Mouse (Mus musculus) forebrain, embryonic 12.5 days (tissue): ENCODE measurements around the gene Gemin7. TPM values are rescaled to one million over a fixed set of nuclear protein-coding genes. Genes with fewer than 3 reads are reported as not detected.
"Not testable (repeated sequence)": the region's sequence is repeated elsewhere in the genome, so short reads cannot be mapped to it uniquely, and the experiment has no call there.

Source experiments
- ATAC-seq: fragments of 200-750 bp; cut with Nextera tagmentation; 2 replicates; pipeline ENCODE4 v1.8.0; 2017; ENCODE audit warnings: moderate TSS enrichment; ENCODE audit not compliant: low FRiP score
- H3K27ac ChIP-seq: fragments of 300-500 bp; sonication (generic); 2 replicates; pipeline ENCODE4 v1.5.1; 2016; ENCODE audit warnings: mild to moderate bottlenecking
- H3K27me3 ChIP-seq: fragments of 300-500 bp; sonication (generic); 2 replicates; pipeline ENCODE4 v1.6.1; 2016; ENCODE audit warnings: mild to moderate bottlenecking
- H3K36me3 ChIP-seq: fragments of 300-500 bp; sonication (generic); replicated peaks from 2 replicates; pipeline ENCODE4 v1.6.1; 2016; ENCODE audit warnings: mild to moderate bottlenecking
- H3K4me1 ChIP-seq: fragments of 300-500 bp; sonication (generic); 2 replicates; pipeline ENCODE4 v1.6.1; 2016
- H3K4me2 ChIP-seq: fragments of 300-500 bp; sonication (generic); 2 replicates; pipeline ENCODE4 v1.6.1; 2016; ENCODE audit warnings: mild to moderate bottlenecking, moderate library complexity
- H3K4me3 ChIP-seq: fragments of 300-500 bp; sonication (generic); replicated peaks from 2 replicates; pipeline ENCODE4 v1.5.1; 2016; ENCODE audit warnings: mild to moderate bottlenecking
- H3K9ac ChIP-seq: fragments of 300-500 bp; sonication (generic); 2 replicates; pipeline ENCODE4 v1.6.1; 2016; ENCODE audit warnings: mild to moderate bottlenecking
- H3K9me3 ChIP-seq: fragments of 300-500 bp; sonication (generic); 2 replicates; pipeline ENCODE4 v1.6.1; 2016
- WGBS: fragments of 180-500 bp; shearing (Covaris S2); methylation state at CpG from one replicate; pipeline ENCODE4 v1.1.7; 2016; 5-methylcytosine and 5-hydroxymethylcytosine counted together
- polyA plus RNA-seq: library from polyadenylated mRNA; unstranded; fragments of >200 nt; fragmentation: Nextera tagmentation; extraction: Ambion mirVana; gene quantifications from 2 replicates; pipeline ENCODE4 v1.2.1, GENCODE M21; 2016

The Gemin7 gene
- 120 and 125 TPM in 2 replicates for polyA plus RNA-seq

- Histone ChIP-seq H3K4me3 (peak within 1 kb of the TSS; percentile 33), H3K36me3 (peaks cover 24% of the 10 kb centered on the region), H3K4me1 (peaks cover 23% of the 10 kb centered on the region), H3K27ac (no peak within 1 kb of the TSS), H3K9me3 (no peaks in the 10 kb centered on the region), H3K27me3 (peaks cover 57% of the 10 kb centered on the region), H3K9ac (no peak within 1 kb of the TSS; the same call in 1 of the 2 replicates), H3K4me2 (peak within 1 kb of the TSS; percentile 54)
- 2% methylated on average over 56 of the region's 56 CpGs for WGBS
- ATAC-seq: no peak
These were observed at the start of gene Gemin7, which contains the start of gene Zfp296 for GRCm38 (mm10) chr7:19577141-19577852. Gene Gemin7 (minus strand): TSS chr7:19577595. Gene Zfp296 (plus strand): TSS chr7:19577287.

DNA sequence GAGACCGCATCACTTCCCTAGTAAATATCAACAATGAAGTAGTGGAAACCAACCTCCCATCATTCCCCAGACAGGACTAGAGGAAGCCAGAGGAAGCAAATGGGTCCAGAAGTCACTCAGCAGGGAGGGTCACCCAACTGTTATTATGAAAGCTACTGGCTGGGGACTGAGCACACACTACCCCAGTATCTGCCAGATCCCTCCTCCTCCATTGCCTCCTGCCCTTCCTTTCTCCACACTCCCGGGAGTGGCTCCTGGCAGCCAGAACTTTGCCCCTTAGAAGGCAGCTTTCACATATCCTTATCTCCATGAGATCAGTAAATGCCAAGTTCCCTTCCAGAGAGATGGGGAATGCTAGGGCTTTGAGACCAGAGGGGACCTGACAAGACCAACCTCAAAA is 46.0 kb upstream of the Gemin7 start:
- Histone ChIP-seq H3K27me3 (peaks cover 14% of the 10 kb centered on the region), H3K9me3 (no peaks in the 10 kb centered on the region), H3K9ac (no peak overlapping the region), H3K4me2 (no peak overlapping the region), H3K36me3 (no peaks in the 10 kb centered on the region), H3K4me1 (peaks cover 10% of the 10 kb centered on the region), H3K27ac (no peak overlapping the region), H3K4me3 (no peak overlapping the region)
- ATAC-seq: no peak
- 75% methylated on average over 2 of the region's 2 CpGs for whole genome bisulfite sequencing

GRCm38 (mm10) chr7:19622241-19622640 is 44.8 kb upstream of the Gemin7 start:
- Histone ChIP-seq H3K9me3 (no peaks in the 10 kb centered on the region), H3K27ac (no peak overlapping the region), H3K4me2 (no peak overlapping the region), H3K9ac (no peak overlapping the region), H3K36me3 (no peaks in the 10 kb centered on the region), H3K27me3 (peaks cover 14% of the 10 kb centered on the region), H3K4me3 (no peak overlapping the region), H3K4me1 (peaks cover 7% of the 10 kb centered on the region)
- ATAC-seq: no peak
- WGBS: 42% methylated on average over 6 of the region's 6 CpGs

DNA sequence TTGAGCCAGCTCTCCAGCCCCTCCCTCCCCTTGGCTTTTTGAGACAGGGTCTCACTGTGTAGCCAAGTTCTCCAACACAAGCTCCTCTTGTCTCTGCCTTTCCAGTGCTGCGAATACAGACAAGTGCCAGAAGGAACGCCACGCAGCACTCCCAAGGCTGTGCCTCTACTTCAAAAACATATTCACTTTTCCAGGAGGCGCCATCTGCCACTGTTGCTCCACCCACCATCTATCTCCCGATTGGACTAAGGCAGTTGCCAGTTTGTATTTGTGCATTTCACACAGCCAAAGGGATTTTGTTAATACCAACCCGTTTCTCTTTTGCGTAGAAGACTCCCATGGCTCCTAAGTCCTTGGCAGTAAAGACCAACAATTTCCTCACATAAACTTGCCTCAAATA is 43.4 kb upstream of the Gemin7 start:
- ATAC-seq: no peak

DNA sequence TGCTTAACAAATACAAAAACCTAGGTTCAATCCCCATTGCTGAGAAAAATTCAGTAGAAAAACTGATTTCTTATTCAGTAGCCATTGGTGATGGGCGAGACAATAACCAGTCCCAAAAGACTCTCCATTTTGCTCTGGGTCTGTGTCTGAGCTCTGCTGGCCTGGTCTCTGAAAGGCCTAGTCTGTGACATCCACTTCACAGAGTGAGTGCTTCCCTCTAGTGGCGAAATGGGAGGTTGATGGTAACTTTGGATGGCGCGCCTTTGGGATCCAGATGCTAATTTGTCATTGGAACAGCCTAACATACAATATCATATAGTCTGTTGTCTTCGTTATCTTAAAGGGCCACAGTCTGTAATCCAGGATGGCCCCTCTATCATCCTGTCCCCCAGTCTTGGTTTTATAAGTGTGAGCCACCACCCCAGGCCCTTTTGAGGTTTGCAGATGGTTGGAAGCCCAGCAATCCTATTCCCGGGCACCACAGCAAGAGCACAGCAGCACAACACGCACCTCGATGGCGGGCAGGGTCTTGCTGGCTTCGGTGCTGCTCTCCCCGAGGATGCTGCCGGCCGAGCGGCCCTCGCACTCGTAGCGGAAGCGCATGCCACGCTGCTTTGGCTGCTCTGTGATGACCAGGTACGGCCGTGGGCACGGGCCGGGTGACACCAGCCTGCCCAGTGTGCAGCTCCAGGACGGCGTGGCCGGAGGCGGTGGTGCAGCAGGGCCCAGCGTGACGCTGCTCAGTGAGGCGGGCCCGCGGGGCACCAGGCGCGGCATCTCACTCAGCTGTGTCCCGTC is 41.8 kb upstream of the Gemin7 start:
- no peaks in the 10 kb centered on the region for H3K9me3 ChIP-seq
- peaks cover 14% of the 10 kb centered on the region for H3K27me3 ChIP-seq
- H3K27ac ChIP-seq: 0 out of 2 replicates have a peak overlapping the region, but pooled peaks have one; percentile 25
- WGBS: 2% methylated on average over 35 of the region's 35 CpGs
- H3K4me3 ChIP-seq: peak overlapping the region; percentile 35
- peak; percentile 89 for ATAC-seq
- H3K36me3 ChIP-seq: no peaks in the 10 kb centered on the region; the same call in 1 of the 2 replicates
- peak overlapping the region; percentile 58 for H3K9ac ChIP-seq
- H3K4me1 ChIP-seq: peaks cover 7% of the 10 kb centered on the region
- H3K4me2 ChIP-seq: peak overlapping the region; percentile 62

More for the DNA sequence above, 43.4 kb upstream of the Gemin7 start:
- Histone ChIP-seq H3K4me2 (no peak overlapping the region), H3K27me3 (peaks cover 14% of the 10 kb centered on the region), H3K4me3 (no peak overlapping the region), H3K4me1 (peaks cover 7% of the 10 kb centered on the region), H3K9ac (no peak overlapping the region), H3K9me3 (no peaks in the 10 kb centered on the region), H3K36me3 (no peaks in the 10 kb centered on the region), H3K27ac (no peak overlapping the region)
- WGBS: 91% methylated on average over 7 of the region's 7 CpGs

- ATAC-seq: no peak
- WGBS: 92% methylated on average over 12 of the region's 12 CpGs
- Histone ChIP-seq H3K9me3 (no peaks in the 10 kb centered on the region), H3K4me1 (peaks cover 7% of the 10 kb centered on the region), H3K27me3 (peaks cover 11% of the 10 kb centered on the region), H3K27ac (no peak overlapping the region), H3K9ac (no peak overlapping the region), H3K4me2 (no peak overlapping the region), H3K36me3 (no peaks in the 10 kb centered on the region; the same call in 1 of the 2 replicates), H3K4me3 (no peak overlapping the region)
These were observed 37.7 kb upstream of the Gemin7 start for GRCm38 (mm10) chr7:19615036-19615577.

GRCm38 (mm10) chr7:19610969-19611368 is 33.6 kb upstream of the Gemin7 start:
- H3K9ac ChIP-seq: no peak overlapping the region
- no peak overlapping the region for H3K4me2 ChIP-seq
- no peaks in the 10 kb centered on the region for H3K27me3 ChIP-seq
- H3K9me3 ChIP-seq: no peaks in the 10 kb centered on the region
- no peak overlapping the region for H3K27ac ChIP-seq
- no peak overlapping the region for H3K4me3 ChIP-seq
- ATAC-seq: no peak
- no peaks in the 10 kb centered on the region; the same call in 1 of the 2 replicates for H3K36me3 ChIP-seq
- no peaks in the 10 kb centered on the region for H3K4me1 ChIP-seq
- 75% methylated on average over 5 of the region's 5 CpGs for WGBS

GRCm38 (mm10) chr7:19609641-19610332 is 32.4 kb upstream of the Gemin7 start:
- H3K4me3 ChIP-seq: no peak overlapping the region
- H3K36me3 ChIP-seq: no peaks in the 10 kb centered on the region
- no peak overlapping the region for H3K27ac ChIP-seq
- no peaks in the 10 kb centered on the region for H3K27me3 ChIP-seq
- H3K4me1 ChIP-seq: no peaks in the 10 kb centered on the region
- H3K4me2 ChIP-seq: no peak overlapping the region
- no peak for ATAC-seq
- no peak overlapping the region for H3K9ac ChIP-seq
- WGBS: 93% methylated on average over 12 of the region's 12 CpGs
- H3K9me3 ChIP-seq: no peaks in the 10 kb centered on the region

DNA sequence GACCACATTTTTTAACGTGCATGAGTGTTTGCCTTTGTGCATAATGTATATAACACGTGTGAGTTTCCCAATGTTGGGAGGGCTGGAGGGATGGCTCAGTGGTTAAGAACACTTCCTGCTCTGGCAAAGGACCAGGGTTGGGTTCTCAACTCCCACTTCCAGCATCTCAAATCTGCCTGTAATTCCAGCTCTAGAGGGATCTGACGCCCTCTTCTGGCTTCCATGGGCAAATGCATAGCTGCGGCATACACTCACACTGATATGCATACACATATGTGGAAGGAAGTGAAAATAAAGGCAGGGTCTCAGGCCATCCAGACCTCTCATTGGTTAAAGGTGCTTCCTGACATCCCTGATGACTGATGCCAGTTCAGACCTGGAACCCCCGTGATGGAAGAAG is 29.9 kb upstream of the Gemin7 start:
- H3K4me3 ChIP-seq: no peak overlapping the region
- H3K36me3 ChIP-seq: peaks cover 9% of the 10 kb centered on the region; the same call in 1 of the 2 replicates
- no peak overlapping the region for H3K9ac ChIP-seq
- H3K9me3 ChIP-seq: no peaks in the 10 kb centered on the region
- no peak overlapping the region for H3K27ac ChIP-seq
- H3K4me2 ChIP-seq: no peak overlapping the region
- no peaks in the 10 kb centered on the region for H3K27me3 ChIP-seq
- peaks cover 16% of the 10 kb centered on the region for H3K4me1 ChIP-seq
- no peak for ATAC-seq
- WGBS: 88% methylated on average over 5 of the region's 5 CpGs

DNA sequence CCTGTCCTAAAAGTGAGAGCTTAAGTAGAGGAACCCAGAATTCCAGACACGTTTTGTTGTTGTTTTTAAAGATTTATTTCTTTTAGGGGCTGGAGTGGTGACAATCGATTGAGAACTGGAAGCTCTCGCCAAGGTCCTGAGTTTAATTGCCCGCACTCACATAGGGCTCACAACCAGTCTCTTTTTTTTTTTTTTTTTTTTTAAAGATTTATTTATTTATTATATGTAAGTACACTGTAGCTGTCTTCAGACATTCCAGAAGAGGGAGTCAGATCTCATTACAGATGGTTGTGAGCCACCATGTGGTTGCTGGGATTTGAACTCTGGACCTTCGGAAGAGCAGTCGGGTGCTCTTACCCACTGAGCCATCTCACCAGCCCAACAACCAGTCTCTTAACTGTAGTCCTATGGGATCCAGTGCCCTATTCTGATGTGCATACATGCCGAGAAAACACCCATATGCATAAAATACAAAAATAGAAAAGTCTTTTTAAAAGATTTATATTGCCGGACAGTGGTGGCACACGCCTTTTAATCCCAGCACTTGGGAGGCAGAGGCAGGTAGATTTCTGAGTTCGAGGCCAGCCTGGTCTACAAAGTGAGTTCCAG is 27.3 kb upstream of the Gemin7 start:
- not testable (repeated sequence) for H3K9ac ChIP-seq, H3K27me3 ChIP-seq, H3K9me3 ChIP-seq
- WGBS: 59% methylated on average over 10 of the region's 10 CpGs
- H3K4me1 ChIP-seq: peaks cover 33% of the 10 kb centered on the region
- peak; percentile 63; the same call in 1 of the 2 replicates for ATAC-seq
- H3K4me2 ChIP-seq: peak overlapping the region; percentile 96
- H3K4me3 ChIP-seq: peak overlapping the region; percentile 70
- H3K36me3 ChIP-seq: peaks cover 31% of the 10 kb centered on the region
- H3K27ac ChIP-seq: peak overlapping the region; percentile 77; the same call in 1 of the 2 replicates

GRCm38 (mm10) chr7:19603849-19604605 is 26.6 kb upstream of the Gemin7 start, which contains the start of gene Clasrp:
Gene Clasrp (minus strand): TSS chr7:19604486.
- peaks cover 38% of the 10 kb centered on the region for H3K36me3 ChIP-seq
- H3K4me3 ChIP-seq: peak within 1 kb of the TSS; percentile 70
- H3K9me3 ChIP-seq: no peaks in the 10 kb centered on the region
- H3K27ac ChIP-seq: peak within 1 kb of the TSS; percentile 77
- 1% methylated on average over 57 of the region's 57 CpGs for WGBS
- H3K27me3 ChIP-seq: no peaks in the 10 kb centered on the region
- H3K4me2 ChIP-seq: peak within 1 kb of the TSS; percentile 96
- H3K9ac ChIP-seq: peak within 1 kb of the TSS; percentile 84
- peak; percentile 95 for ATAC-seq
- peaks cover 33% of the 10 kb centered on the region for H3K4me1 ChIP-seq
